Mouse (Mus musculus) cerebellum, adult 2 months (tissue): ENCODE measurements around the gene Galnt9.

ENCODE experiments used
- CTCF ChIP-seq: fragments of 200-500 bp; IDR thresholded peaks from 2 replicates; pipeline ENCODE4 v1.5.1; 2011; ENCODE audit warnings: low read depth, mild to moderate bottlenecking, control low read depth, low read length, moderate library complexity, borderline replicate concordance; ENCODE audit not compliant: insufficient read depth
- POLR2A ChIP-seq: fragments of 200-500 bp; IDR thresholded peaks from 2 replicates; pipeline ENCODE4 v1.6.1; 2011; ENCODE audit warnings: low read length, control low read depth, borderline replicate concordance; ENCODE audit not compliant: insufficient read depth

DNA sequence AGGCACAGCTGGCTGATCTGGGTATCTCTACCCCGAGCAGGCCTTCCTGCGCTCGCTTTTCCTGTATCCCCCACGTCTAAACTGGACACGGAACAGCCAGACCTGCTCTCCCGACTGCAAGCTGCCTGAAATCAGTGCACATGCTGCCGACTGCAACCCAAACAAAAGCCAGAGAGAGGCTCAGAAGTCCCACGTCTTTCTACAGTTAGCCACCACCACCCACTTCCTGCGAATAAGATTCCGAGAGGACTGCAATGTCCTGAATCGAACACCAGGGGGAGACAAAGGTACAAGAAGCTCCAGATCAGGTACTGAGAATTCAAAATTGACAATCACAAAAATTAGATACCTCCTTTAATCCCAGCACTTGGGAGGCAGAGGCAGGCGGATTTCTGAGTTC, 95.3 kb downstream of the Galnt9 start:
- TF ChIP-seq CTCF = peak; percentile 67; the same call in 1 of the 2 replicates
- TF ChIP-seq POLR2A = no peak
